In the genomic region with DNA sequence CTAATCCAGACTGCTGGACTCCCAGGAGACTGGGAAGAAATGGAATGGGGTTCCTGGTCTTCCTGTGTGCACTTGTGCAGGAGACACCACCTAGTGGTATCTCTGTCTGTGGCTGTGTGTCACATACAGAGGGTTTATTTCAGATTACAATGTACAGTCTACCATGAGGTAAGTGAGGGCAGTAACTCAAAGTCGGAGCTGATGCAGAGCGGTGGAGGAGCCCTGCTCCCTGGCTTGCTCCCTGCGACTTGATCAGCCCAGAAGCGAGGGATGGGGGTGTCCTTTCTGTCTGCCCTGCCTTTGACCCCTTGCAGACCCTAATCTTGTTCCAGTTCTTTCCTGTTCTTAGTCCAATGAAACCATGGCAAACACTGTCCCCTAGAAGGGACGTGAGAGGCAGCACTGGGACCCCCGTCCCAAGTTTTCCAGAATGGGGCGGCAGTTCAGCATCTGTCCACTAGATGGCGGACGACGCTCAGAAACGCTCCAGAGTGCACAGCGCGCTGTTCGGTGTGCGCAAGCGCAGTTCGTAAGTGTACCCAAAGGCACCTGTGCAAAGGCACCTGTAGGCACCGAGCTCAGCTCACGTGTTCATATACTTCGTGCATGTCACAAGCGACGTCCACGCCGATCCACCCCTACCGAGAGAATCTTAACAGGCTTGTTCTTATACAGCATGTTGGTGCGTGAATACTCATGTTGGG, we compare ENCODE assay signal across 8 mouse cellular contexts. TPM values are rescaled to one million over a fixed set of nuclear protein-coding genes. Genes with fewer than 3 reads are reported as not detected.
A peak's percentile ranks its signal among the peaks of the same experiment; 100 is the strongest.
DNase-seq lines count a peak whose midpoint lies in the region; ATAC-seq lines count a peak whose summit lies in the region.

No protein-coding gene starts in this region.

- DNase-seq in MN1 (ENCODE audit: low spot score), result peak; percentile 72
- peak; percentile 84 for DNase-seq in cerebellum, adult 9-10 months
- peak; percentile 38 to 69 for DNase-seq in frontal cortex, postnatal 10 days (ENCODE audit: low spot score in 2 of 2)
- DNase-seq in left cerebral cortex, adult 18-20 months (ENCODE audit: low spot score in 2 of 2), result peak; percentile 75 to 77
- DNase-seq in lung, postnatal 4 days, result peak; percentile 80 to 84
- DNase-seq in retina, postnatal 7 days (ENCODE audit: low read depth, low spot score), result peak; percentile 82
- peak; percentile 91 for DNase-seq in thymus, postnatal 4 days

- ATAC-seq in hindbrain, embryonic 16.5 days, result peak; percentile 89

- 7% methylated on average over 26 of the region's 26 CpGs for WGBS in hindbrain, embryonic 16.5 days

- H3K4me2 ChIP-seq in hindbrain, embryonic 16.5 days (ENCODE audit: low read length), result peak overlapping the region; percentile 49

- H3K9ac ChIP-seq in hindbrain, embryonic 16.5 days (ENCODE audit: low read depth, low read length), result no peak overlapping the region

- no peaks in the 10 kb centered on the region for H3K9me3 ChIP-seq in hindbrain, embryonic 16.5 days (ENCODE audit: control insufficient read depth, low read length)

- H3K27me3 ChIP-seq in hindbrain, embryonic 16.5 days (replicated peaks; ENCODE audit: control insufficient read depth, insufficient read depth, low read length), result peaks cover 9% of the 10 kb centered on the region

- H3K36me3 ChIP-seq in hindbrain, embryonic 16.5 days (ENCODE audit: control insufficient read depth, insufficient read depth, low read length), result no peaks in the 10 kb centered on the region

- H3K4me1 ChIP-seq in hindbrain, embryonic 16.5 days (ENCODE audit: control insufficient read depth, insufficient read depth, low read depth, low read length), result no peaks in the 10 kb centered on the region; the same call in 1 of the 2 replicates

- H3K27ac ChIP-seq in hindbrain, embryonic 16.5 days (ENCODE audit: low read depth, low read length), result no peak overlapping the region

- H3K4me3 ChIP-seq in hindbrain, embryonic 16.5 days (ENCODE audit: low read length), result peak overlapping the region; percentile 15; the same call in 1 of the 2 replicates

RNA-seq across cellular contexts. Expression of gene Tcf3, which starts 12.6 kb away (rescaled TPM):
- 32.5 and 45.3 TPM in 2 replicates for polyA plus RNA-seq in hindbrain, embryonic 16.5 days (2015; fragmentation: Nextera tagmentation; extraction: Ambion mirVana)
- total RNA-seq in left cerebral cortex, adult 18-20 months (2021), result 10 to 100 TPM; 25.4 to 29.8 TPM

RNA-seq across cellular contexts. Expression of gene Uqcr11, which starts 39.4 kb away (rescaled TPM):
- polyA plus RNA-seq in hindbrain, embryonic 16.5 days (2015; fragmentation: Nextera tagmentation; extraction: Ambion mirVana), result 704 and 759 TPM in 2 replicates
- 100 to 1,000 TPM; 383 to 388 TPM for total RNA-seq in left cerebral cortex, adult 18-20 months (2021)

RNA-seq across cellular contexts. Expression of gene Mbd3, which starts 46.7 kb away (rescaled TPM):
- polyA plus RNA-seq in hindbrain, embryonic 16.5 days (2015; fragmentation: Nextera tagmentation; extraction: Ambion mirVana), result 196 and 207 TPM in 2 replicates
- 100 to 1,000 TPM; 143 to 166 TPM for total RNA-seq in left cerebral cortex, adult 18-20 months (2021)

RNA-seq across cellular contexts. Expression of gene Onecut3, which starts 48.6 kb away (rescaled TPM):
- polyA plus RNA-seq in hindbrain, embryonic 16.5 days (2015; fragmentation: Nextera tagmentation; extraction: Ambion mirVana), result 1.2 and 1.3 TPM in 2 replicates
- total RNA-seq in left cerebral cortex, adult 18-20 months (2021), result not detected

RNA-seq across cellular contexts. Expression of gene Mex3d, which starts 58.6 kb away (rescaled TPM):
- 9.1 and 9.2 TPM in 2 replicates for polyA plus RNA-seq in hindbrain, embryonic 16.5 days (2015; fragmentation: Nextera tagmentation; extraction: Ambion mirVana)
- 10 to 100 TPM; 20.1 to 20.7 TPM for total RNA-seq in left cerebral cortex, adult 18-20 months (2021)
